In the genomic region with DNA sequence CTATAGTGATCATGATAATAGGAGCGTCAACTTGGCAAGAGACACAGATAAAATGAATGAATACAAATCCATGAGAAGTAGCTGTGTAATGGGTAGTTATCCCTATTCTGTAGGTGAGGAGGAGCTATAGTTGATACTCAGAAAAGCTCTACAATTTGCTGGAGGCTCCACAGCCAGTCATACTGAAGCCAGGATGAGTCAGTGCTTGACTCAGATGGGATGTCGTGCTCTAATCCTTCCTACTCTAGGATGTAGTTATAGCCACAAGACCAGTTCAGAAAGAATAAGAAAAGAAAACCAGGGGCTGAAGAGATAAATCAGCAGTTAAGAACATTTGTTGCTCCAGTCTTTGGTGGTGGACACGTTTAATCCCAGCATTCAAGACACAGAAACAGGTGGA, we compare ENCODE assay signal across 29 mouse cellular contexts. TPM values are rescaled to one million over a fixed set of nuclear protein-coding genes. Genes with fewer than 3 reads are reported as not detected.
"Had no signal": no experiment of that assay in that cellular context is flagged by ENCODE, and none has a peak within 500 bp of the region (broad histone marks: within the 10 kb centered on the region; RNA-seq: fewer than 3 reads in every experiment).

No protein-coding gene starts in this region.

- ATAC-seq: liver, embryonic 12.5 days; midbrain, embryonic 15.5 days had no signal

- H3K4me3 ChIP-seq: limb, embryonic 10.5 days; limb, embryonic 13.5 days; liver, embryonic 12.5 days; liver, embryonic 15.5 days; lung, embryonic 15.5 days; midbrain, embryonic 12.5 days; midbrain, embryonic 15.5 days; neural tube, embryonic 12.5 days; neural tube, embryonic 15.5 days had no signal

- H3K4me1 ChIP-seq: limb, embryonic 10.5 days; limb, embryonic 13.5 days; liver, embryonic 12.5 days; liver, embryonic 15.5 days; midbrain, embryonic 12.5 days; midbrain, embryonic 15.5 days; neural tube, embryonic 12.5 days; neural tube, embryonic 15.5 days had no signal

- DNase-seq: kidney, adult 18-20 months; kidney, adult 9 months; kidney, postnatal 14 days; kidney, postnatal 4 days; liver; lung, adult 18-20 months; lung, postnatal 14 days; lung, postnatal 4 days; right cerebral cortex, adult 18-20 months; right cerebral cortex, postnatal 14 days; right cerebral cortex, postnatal 4 days; thymus, adult 18-20 months; thymus, postnatal 14 days; thymus, postnatal 4 days had no signal

- H3K27ac ChIP-seq: limb, embryonic 10.5 days; limb, embryonic 13.5 days; liver, embryonic 12.5 days; liver, embryonic 15.5 days; lung, embryonic 15.5 days; midbrain, embryonic 12.5 days; midbrain, embryonic 15.5 days; neural tube, embryonic 12.5 days; neural tube, embryonic 15.5 days; stomach, postnatal 0 days had no signal

RNA-seq across cellular contexts. Expression of a gene that starts 2.4 kb away (rescaled TPM):
- total RNA-seq: layer of hippocampus, adult 18-20 months; layer of hippocampus, postnatal 14 days; left cerebral cortex, adult 8-10 months; left cerebral cortex, postnatal 14 days; megakaryocyte, adult 5-6 weeks had no signal
